Mouse (Mus musculus): ENCODE results near the gene Foxk2. TPM values are rescaled to one million over a fixed set of nuclear protein-coding genes. Genes with fewer than 3 reads are reported as not detected.
"Not testable (repeated sequence)": the region's sequence is repeated elsewhere in the genome, so short reads cannot be mapped to it uniquely, and the experiment has no call there.

The Foxk2 gene
- total RNA-seq, 2 experiments from 2014 or later, result 26.1 to 40.4 TPM

DNA sequence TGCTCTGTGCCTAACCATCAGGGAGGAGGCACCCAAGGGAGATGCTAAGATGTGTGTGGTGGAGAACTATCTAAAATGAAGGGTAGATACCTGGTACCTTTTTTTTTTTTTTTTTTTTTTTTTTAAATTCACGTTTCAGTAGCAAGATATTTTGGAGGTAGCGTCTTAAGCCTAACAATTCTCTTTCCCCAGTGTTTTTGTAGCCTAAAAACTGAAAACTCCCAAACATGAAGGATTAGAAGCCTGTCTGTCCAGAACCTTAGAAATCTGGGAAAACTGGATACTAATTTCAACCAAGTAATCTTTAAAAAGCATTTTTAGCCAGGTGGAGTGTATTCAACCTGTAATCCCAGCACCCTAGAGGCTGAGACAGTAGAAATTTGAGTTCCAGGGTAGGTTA is 1.3 kb downstream of the Foxk2 start:
- ATAC-seq (replicated peaks; ENCODE audit: poor library complexity, severe bottlenecking), result no peak

GRCm38 (mm10) chr11:121277516-121277915 is 17.7 kb downstream of the Foxk2 start:
- peak; percentile 60 for ATAC-seq (replicated peaks; ENCODE audit: poor library complexity, severe bottlenecking)

- peak; percentile 82 for ATAC-seq (replicated peaks; ENCODE audit: poor library complexity, severe bottlenecking)
These were observed 18.2 kb downstream of the Foxk2 start for GRCm38 (mm10) chr11:121278011-121278410.

- ATAC-seq (replicated peaks; ENCODE audit: poor library complexity, severe bottlenecking), result no peak
These were observed 23.1 kb downstream of the Foxk2 start for GRCm38 (mm10) chr11:121282911-121283310.

DNA sequence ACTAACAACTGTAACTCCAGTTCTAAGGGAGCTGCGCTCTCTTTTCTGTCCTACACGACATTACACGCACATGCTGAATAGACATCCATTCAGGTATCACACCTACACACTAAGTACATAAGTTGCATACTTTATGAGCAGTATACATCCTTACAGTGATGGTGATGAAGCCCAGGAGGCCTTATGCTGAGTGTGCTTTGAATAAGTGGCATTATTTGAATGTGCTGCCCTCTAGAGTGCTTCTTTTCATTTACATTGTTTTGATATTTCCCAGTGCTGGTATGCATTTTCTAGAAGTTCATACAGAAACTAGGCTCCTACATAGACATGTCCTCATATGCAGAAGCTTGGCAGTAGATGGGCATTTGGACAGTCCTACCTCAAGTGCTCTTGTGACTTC is 30.1 kb downstream of the Foxk2 start:
- no peak for ATAC-seq (replicated peaks; ENCODE audit: poor library complexity, severe bottlenecking)

- no peak for ATAC-seq (replicated peaks; ENCODE audit: poor library complexity, severe bottlenecking)
These were observed 35.0 kb downstream of the Foxk2 start for GRCm38 (mm10) chr11:121294771-121295170.

DNA sequence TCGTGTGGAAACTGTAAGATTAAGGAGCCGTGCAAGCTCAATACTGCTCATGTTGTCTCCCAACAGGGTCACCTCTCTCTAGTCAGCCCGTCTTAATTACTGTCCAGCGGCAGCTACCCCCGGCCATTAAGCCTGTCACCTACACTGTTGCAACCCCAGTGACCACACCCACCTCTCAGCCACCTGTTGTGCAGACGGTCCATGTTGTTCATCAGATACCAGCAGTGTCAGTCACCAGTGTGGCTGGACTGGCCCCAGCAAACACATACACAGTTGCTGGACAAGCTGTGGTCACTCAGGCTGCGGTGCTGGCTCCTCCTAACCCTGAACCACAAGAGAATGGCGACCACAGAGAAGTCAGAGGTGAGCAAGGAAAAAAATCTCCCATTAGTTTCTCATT is 38.7 kb downstream of the Foxk2 start:
- ATAC-seq (replicated peaks; ENCODE audit: poor library complexity, severe bottlenecking), result no peak

- ATAC-seq (replicated peaks; ENCODE audit: poor library complexity, severe bottlenecking), result no peak
These were observed 40.5 kb downstream of the Foxk2 start for GRCm38 (mm10) chr11:121300265-121300664.

- no peak for ATAC-seq (replicated peaks; ENCODE audit: poor library complexity, severe bottlenecking)
These were observed 45.6 kb downstream of the Foxk2 start for GRCm38 (mm10) chr11:121305371-121305770.

DNA sequence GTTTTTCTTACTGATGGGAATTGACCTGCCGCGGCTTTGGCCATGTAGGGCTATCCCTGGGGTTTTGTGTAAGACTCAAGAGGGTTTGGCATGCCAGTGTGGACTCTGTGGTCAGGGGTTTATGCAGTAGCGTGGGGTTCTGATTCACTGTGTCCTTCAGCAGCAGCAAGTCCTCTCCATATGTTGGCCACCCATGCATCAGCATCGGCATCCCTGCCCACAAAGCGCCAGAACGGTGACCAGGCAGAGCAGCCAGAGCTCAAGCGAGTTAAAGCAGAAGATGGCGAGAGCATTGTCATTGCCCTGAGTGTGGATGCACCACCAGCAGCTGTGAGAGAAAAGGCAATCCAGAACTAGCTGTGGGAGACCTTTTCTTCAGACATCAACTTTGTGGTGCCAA is 46.8 kb downstream of the Foxk2 start:
- ATAC-seq (replicated peaks; ENCODE audit: poor library complexity, severe bottlenecking), result no peak

DNA sequence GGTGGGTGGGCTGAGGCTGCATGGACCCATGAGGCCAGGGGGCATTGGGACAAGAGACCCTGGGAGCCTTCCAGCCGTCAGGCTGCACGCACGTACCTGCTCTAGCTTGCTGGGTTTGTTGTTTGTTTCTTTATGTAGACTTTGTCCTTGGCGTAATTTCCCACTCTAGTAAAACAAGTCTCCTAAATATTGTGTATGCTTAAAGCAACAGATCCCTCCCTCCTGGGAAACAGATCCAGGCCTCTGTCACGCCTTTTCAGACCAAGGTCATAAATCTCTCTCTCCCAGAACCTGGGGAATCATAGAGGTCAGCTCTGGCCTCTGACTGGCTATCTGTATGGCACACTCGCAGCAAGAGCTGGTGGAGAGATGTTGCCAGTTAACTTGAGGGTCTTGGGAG is 47.9 kb downstream of the Foxk2 start:
- not testable (repeated sequence) for ATAC-seq (replicated peaks; ENCODE audit: poor library complexity, severe bottlenecking)

DNA sequence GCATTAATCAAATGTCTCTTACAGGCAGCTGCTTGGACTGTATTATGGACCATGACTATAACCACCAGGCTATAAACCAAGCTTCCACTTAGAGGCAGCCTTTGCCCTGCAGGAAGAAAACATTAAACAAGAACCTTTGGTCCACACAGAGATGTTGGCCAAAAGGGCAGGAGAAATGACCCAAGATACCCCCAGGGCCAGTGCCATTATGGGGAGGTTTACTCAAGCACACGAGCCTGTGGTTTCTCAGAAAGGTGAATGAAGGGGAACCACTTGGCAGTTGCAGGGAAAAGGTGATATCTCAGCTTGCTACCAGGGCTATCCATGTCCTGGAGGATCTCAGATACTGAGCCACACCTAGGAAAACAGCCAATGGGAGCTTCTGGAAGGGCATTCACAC is 66.2 kb downstream of the Foxk2 start:
- ATAC-seq (replicated peaks; ENCODE audit: poor library complexity, severe bottlenecking), result no peak

DNA sequence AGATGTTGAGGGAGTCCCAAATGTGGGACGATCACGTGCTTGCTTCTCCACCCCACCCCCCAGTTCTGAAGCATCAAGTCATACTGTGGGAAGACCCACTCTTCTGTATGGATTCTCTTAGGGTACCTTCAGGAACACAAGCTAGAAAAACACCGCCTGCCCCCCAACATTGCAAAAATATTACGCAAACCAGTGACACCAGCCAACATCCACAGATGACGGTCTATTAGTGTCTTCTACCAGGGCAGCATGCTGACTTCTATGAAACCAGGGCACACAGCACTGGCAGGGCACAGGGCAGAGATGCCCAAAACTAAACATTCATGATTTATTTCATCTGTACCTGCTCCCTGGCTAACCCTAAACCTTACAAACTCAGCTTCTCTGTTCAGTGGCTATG is 66.9 kb downstream of the Foxk2 start:
- ATAC-seq (replicated peaks; ENCODE audit: poor library complexity, severe bottlenecking), result no peak

DNA sequence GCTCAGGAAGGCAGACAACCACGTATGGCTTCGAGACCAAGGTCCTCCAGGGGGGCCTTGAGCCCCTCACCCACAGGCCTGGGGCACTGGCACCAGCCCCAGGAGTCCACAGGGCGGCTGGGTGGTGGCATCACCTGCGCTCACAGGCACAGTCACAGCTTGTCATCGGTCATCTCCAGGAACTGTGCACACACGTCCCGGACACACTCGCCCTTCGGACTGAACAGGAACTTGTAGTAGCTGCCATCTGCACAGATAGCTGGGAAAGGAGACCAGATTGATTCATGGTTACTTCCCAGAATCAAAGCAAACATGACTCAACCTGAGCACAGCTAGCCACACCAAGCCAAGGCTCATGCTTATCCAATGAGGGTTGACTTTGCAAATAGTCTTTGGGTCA is 68.4 kb downstream of the Foxk2 start:
- no peak; the same call in 1 of the 2 replicates for ATAC-seq (replicated peaks; ENCODE audit: poor library complexity, severe bottlenecking)

- no peak for ATAC-seq (replicated peaks; ENCODE audit: poor library complexity, severe bottlenecking)
These were observed 68.8 kb downstream of the Foxk2 start for GRCm38 (mm10) chr11:121328619-121329018.

DNA sequence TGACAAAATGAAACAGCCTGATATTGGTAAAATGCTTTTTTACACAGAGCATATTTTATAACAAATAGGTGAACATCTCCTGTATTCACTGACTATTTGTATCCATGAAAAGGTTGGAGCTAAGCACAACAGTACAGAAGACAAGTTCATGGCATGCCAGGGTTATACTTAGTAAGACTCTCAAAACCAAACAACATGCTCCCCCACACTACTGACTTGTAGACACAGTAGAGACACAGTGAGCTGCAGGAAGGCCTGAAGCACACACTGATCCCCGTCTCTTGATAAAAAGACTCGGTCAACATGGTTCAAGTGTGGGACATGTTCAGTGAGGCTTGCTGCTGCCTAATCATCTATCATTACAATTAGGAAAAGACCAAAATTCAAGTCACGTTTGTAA is 71.9 kb downstream of the Foxk2 start:
- ATAC-seq (replicated peaks; ENCODE audit: poor library complexity, severe bottlenecking), result no peak

DNA sequence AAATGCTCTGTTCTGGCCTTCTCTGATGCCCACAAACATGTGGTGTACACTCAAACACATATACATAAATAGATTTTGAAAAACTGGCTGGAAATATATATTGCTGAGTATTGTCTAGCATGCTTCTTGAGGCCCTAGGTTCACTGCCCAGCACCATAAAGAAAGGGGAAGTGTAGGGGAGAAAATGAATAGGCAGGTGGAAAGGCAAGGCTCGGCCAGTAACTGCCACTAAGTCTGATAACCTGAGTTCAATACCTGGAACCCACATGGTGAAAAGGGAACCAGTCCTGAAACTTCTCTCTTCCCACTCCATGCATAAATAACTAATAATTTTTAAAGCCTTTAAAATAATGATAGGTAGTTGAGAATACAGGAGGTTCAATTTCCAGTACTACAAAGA is 79.9 kb downstream of the Foxk2 start:
- no peak; the same call in 1 of the 2 replicates for ATAC-seq (replicated peaks; ENCODE audit: poor library complexity, severe bottlenecking)

DNA sequence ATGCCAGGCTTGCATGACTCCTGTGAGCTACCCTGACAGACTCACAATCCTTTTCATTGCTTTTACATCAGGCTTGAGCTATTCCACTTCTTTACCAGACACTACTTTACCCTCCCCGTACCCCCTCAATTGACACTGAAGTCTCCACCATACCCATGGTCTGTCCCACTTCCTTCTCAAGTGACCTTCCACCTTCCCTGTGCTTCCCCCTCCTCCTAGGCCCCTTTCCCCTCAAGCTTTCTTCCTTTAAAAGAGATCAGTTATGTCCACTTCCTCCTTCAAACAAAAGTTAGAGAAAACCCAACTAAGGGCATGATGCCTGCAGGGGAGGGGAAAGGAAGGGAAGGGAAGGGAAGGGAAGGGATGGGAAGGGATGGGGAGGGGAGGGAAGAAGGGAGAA is 80.5 kb downstream of the Foxk2 start:
- ATAC-seq (replicated peaks; ENCODE audit: poor library complexity, severe bottlenecking), result peak; percentile 69

GRCm38 (mm10) chr11:121342423-121342822 is 82.6 kb downstream of the Foxk2 start:
- ATAC-seq (replicated peaks; ENCODE audit: poor library complexity, severe bottlenecking), result not testable (repeated sequence)

DNA sequence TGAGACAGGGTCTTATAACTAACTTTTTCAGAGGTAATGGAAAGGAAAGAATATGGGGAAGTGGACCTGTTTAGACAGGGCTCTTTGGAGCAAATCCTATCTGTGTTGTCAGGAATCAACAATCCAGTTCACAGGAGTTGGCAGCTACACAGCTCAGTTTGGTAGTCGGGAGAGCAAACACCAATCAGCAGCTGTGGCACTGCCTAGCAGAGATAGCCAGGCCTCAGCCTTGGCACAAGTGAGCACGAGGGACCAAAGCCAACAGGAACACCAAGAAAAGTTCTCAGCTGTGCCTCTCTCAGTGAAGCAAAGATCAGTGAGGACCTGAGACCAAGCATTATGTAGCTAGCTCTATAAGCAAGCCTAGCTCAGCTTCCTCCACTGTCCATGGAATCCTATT is 87.2 kb downstream of the Foxk2 start:
- ATAC-seq (replicated peaks; ENCODE audit: poor library complexity, severe bottlenecking), result no peak

GRCm38 (mm10) chr11:121348166-121348565 is 88.4 kb downstream of the Foxk2 start:
- ATAC-seq (replicated peaks; ENCODE audit: poor library complexity, severe bottlenecking), result no peak

GRCm38 (mm10) chr11:121348727-121349126 is 88.9 kb downstream of the Foxk2 start:
- not testable (repeated sequence) for ATAC-seq (replicated peaks; ENCODE audit: poor library complexity, severe bottlenecking)

Measured in granulocyte monocyte progenitor cell, adult 5-6 weeks (primary cell).